Mouse (Mus musculus) erythroblast, embryonic 14.5 days (primary cell): ENCODE data around the gene Foxp1.

Experiments used
- GATA1 ChIP-seq: IDR thresholded peaks from 2 replicates; pipeline ENCODE4 v1.6.1; 2012; ENCODE audit warnings: low read length, inconsistent platforms, mixed read lengths
- TAL1 ChIP-seq: IDR thresholded peaks from 3 replicates; pipeline ENCODE4 v1.6.1; 2012; ENCODE audit warnings: low read length, inconsistent platforms, mixed read lengths

GRCm38 (mm10) chr6:99328146-99328545 lies 194.4 kb downstream of the Foxp1 start:
- TF ChIP-seq TAL1 (no peak), GATA1 (no peak)
